Mouse (Mus musculus): ENCODE measurements around the gene St6galnac3. TPM values are rescaled to one million over a fixed set of nuclear protein-coding genes. Genes with fewer than 3 reads are reported as not detected.

Gene St6galnac3
- polyA plus RNA-seq, 1 experiment from 2014 or later, result 34.4 TPM

DNA sequence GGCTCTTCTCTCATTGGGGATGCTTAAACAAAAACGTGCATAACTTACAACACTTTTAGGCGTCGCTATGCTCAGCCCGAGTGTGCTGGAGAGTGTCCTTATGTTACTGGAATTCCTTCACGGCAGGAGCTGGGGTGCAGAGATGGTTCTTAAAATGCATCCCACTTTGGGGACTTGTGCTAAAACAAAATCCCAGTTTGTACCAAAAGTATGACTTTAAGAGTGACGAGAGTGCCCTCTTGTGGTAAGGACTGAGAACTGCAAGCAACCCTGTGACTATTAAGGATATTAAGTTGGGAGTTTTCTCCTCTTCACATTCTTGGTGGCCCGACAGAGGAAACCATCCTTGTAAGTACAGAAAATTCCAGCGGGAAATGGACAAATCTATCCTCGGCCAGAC, 69.9 kb downstream of the St6galnac3 start:
- DNase-seq (ENCODE audit: low spot score), result peak; percentile 90
- no peak overlapping the region for H3K9ac ChIP-seq (ENCODE audit: low read depth, low read length)
- no peak overlapping the region for H3K27ac ChIP-seq
- no peaks in the 10 kb centered on the region for H3K36me3 ChIP-seq (ENCODE audit: insufficient read depth, low read length)
- 24% methylated on average over 9 of the region's 9 CpGs for WGBS
- no peak overlapping the region for H3K4me3 ChIP-seq (replicated peaks; ENCODE audit: low read depth, low read length)
- peak; percentile 95 for TF ChIP-seq CTCF (IDR thresholded peaks at IDR 0.05; ENCODE audit: low read depth)
- no peak for ATAC-seq (replicated peaks; ENCODE audit: low FRiP score, low read depth)
- H3K27me3 ChIP-seq (ENCODE audit: insufficient read depth, low read length), result no peaks in the 10 kb centered on the region
- H3K9me3 ChIP-seq (replicated peaks; ENCODE audit: low read length), result no peaks in the 10 kb centered on the region
- H3K4me2 ChIP-seq (ENCODE audit: low read length), result no peak overlapping the region
- 0 out of 2 replicates have a peak, but pooled peaks cover 3% of the 10 kb centered on the region for H3K4me1 ChIP-seq (replicated peaks; ENCODE audit: insufficient read depth, low read length)

DNA sequence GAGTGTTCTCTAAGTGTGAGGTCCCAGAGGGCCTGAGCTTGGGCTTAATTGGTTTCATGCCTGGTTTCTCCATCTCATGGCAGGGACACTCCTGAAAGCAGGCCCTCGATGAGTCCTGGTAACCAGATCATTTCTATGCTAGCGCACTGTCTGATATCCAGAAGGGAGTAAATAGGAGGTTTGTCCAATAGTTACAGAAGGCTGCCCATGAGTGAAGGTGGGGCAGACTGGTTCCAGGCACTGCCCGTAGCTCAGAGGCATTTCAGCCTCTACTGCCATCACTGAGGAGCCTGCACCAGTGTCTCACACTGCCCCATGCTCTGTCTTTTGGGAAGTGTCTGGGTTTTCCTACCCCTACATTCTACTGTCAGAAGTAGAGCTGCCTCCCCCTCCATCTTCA, 72.1 kb downstream of the St6galnac3 start:
- WGBS, result 47% methylated on average over 3 of the region's 3 CpGs
- peak; percentile 50 for ATAC-seq (replicated peaks; ENCODE audit: low FRiP score, low read depth)
- no peaks in the 10 kb centered on the region for H3K36me3 ChIP-seq (ENCODE audit: insufficient read depth, low read length)

DNA sequence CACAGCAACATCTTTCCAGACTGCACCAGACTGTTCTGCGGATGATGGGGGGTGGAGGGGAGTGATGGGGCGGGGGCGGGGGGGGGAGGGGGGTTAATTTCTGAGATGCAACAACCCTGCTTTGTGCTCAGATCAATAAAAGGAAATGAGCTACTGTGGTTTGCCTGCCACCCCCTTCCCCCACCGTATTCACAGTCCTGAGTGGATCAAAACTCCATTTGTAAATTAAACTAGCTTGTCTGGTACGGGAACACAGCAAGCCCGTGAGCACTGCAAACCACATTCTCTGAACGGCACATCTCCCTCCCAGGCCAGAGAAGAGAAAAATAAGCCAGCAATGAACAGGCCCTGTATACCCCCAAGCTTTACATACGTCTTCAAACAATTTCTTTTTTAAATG, 76.3 kb downstream of the St6galnac3 start:
- WGBS, result 72% methylated on average over 8 of the region's 8 CpGs
- Histone ChIP-seq H3K4me3 (replicated peaks; ENCODE audit: low read depth, low read length) (no peak overlapping the region), H3K9me3 (replicated peaks; ENCODE audit: low read length) (no peaks in the 10 kb centered on the region), H3K27me3 (ENCODE audit: insufficient read depth, low read length) (no peaks in the 10 kb centered on the region), H3K9ac (ENCODE audit: low read depth, low read length) (no peak overlapping the region), H3K27ac (no peak overlapping the region), H3K4me2 (ENCODE audit: low read length) (no peak overlapping the region), H3K4me1 (replicated peaks; ENCODE audit: insufficient read depth, low read length) (peaks cover 3% of the 10 kb centered on the region; the same call in 1 of the 2 replicates), H3K36me3 (ENCODE audit: insufficient read depth, low read length) (no peaks in the 10 kb centered on the region)
- no peak for DNase-seq (ENCODE audit: low spot score)
- no peak for TF ChIP-seq CTCF (IDR thresholded peaks at IDR 0.05; ENCODE audit: low read depth)
- ATAC-seq (replicated peaks; ENCODE audit: low FRiP score, low read depth), result no peak

More for the DNA sequence above, 72.1 kb downstream of the St6galnac3 start:
- no peak overlapping the region for H3K9ac ChIP-seq (ENCODE audit: low read depth, low read length)
- H3K9me3 ChIP-seq (replicated peaks; ENCODE audit: low read length), result no peaks in the 10 kb centered on the region
- DNase-seq (ENCODE audit: low spot score), result peak; percentile 71
- no peak for TF ChIP-seq CTCF (IDR thresholded peaks at IDR 0.05; ENCODE audit: low read depth)
- H3K27ac ChIP-seq, result no peak overlapping the region
- H3K4me3 ChIP-seq (replicated peaks; ENCODE audit: low read depth, low read length), result no peak overlapping the region
- H3K4me2 ChIP-seq (ENCODE audit: low read length), result no peak overlapping the region
- H3K4me1 ChIP-seq (replicated peaks; ENCODE audit: insufficient read depth, low read length), result 0 out of 2 replicates have a peak, but pooled peaks cover 3% of the 10 kb centered on the region
- no peaks in the 10 kb centered on the region for H3K27me3 ChIP-seq (ENCODE audit: insufficient read depth, low read length)

DNA sequence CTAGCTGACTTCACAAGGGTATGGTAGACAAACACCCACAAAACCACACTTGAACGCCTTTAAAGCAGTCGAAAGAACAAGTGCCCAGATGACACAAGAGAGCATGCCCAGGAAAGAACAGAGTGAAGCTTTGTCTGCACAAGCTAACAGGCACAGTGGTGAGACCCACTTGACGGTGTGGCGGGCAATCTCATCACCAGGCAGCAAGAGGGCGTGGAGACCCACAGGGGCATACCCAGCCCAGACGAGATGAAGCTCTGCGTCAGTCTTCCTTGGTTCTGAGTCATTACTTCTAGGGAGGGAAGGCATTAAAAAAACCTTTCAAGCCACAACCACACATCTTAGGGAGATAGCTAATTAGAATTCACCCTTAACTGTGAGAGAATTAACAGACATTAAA, 79.2 kb downstream of the St6galnac3 start:
- H3K27ac ChIP-seq, result no peak overlapping the region
- DNase-seq (ENCODE audit: low spot score) (peak; percentile 62), ATAC-seq (replicated peaks; ENCODE audit: low FRiP score, low read depth) (peak; percentile 65; the same call in 1 of the 2 replicates)
- WGBS, result 49% methylated on average over 7 of the region's 7 CpGs
- H3K36me3 ChIP-seq (ENCODE audit: insufficient read depth, low read length), result no peaks in the 10 kb centered on the region
- TF ChIP-seq CTCF (IDR thresholded peaks at IDR 0.05; ENCODE audit: low read depth), result no peak
- no peak overlapping the region for H3K4me3 ChIP-seq (replicated peaks; ENCODE audit: low read depth, low read length)
- no peak overlapping the region for H3K9ac ChIP-seq (ENCODE audit: low read depth, low read length)
- H3K27me3 ChIP-seq (ENCODE audit: insufficient read depth, low read length), result no peaks in the 10 kb centered on the region
- H3K4me2 ChIP-seq (ENCODE audit: low read length), result no peak overlapping the region
- H3K9me3 ChIP-seq (replicated peaks; ENCODE audit: low read length), result no peaks in the 10 kb centered on the region
- H3K4me1 ChIP-seq (replicated peaks; ENCODE audit: insufficient read depth, low read length), result peaks cover 6% of the 10 kb centered on the region; the same call in 1 of the 2 replicates

DNA sequence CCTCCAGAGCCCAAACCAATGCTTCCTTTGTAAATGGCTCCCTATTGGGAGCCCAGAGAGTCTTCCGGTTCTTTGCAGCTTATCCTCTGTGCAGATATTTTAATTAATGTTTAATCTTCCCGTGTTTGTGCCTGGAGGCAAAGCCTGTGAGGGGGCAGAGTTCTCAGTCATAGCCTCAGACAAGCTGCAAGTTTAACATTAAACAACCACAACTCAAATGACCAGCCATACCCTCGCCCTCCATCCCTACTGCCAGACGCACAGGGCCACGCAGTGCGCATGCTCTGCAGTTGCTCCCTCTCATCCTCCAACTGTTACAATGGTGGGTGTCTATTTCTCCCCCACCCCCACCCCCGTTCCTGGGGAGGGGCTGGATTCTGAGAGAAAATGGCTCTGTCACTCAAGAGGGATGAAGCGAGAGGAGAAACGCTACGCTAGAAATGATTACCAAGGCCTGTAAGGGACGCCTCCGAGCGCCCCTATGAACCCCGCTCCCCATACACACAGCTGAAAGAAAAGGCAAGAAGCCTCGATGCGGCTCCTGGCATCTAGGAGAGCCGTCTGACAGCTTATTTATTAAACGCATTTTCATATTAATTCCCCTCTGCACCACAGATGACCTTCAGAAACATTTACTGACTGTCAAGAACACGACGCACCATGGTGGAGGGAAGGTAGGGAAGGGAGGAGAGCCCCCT, 81.0 kb downstream of the St6galnac3 start:
- Histone ChIP-seq H3K9me3 (replicated peaks; ENCODE audit: low read length) (no peaks in the 10 kb centered on the region), H3K27me3 (ENCODE audit: insufficient read depth, low read length) (no peaks in the 10 kb centered on the region), H3K27ac (peak overlapping the region; percentile 70; the same call in 1 of the 2 replicates), H3K9ac (ENCODE audit: low read depth, low read length) (no peak overlapping the region), H3K36me3 (ENCODE audit: insufficient read depth, low read length) (no peaks in the 10 kb centered on the region), H3K4me1 (replicated peaks; ENCODE audit: insufficient read depth, low read length) (peaks cover 6% of the 10 kb centered on the region; the same call in 1 of the 2 replicates), H3K4me3 (replicated peaks; ENCODE audit: low read depth, low read length) (no peak overlapping the region), H3K4me2 (ENCODE audit: low read length) (0 out of 2 replicates have a peak overlapping the region, but pooled peaks have one; percentile 8)
- 66% methylated on average over 20 of the region's 20 CpGs for WGBS
- DNase-seq (ENCODE audit: low spot score) (no peak), ATAC-seq (replicated peaks; ENCODE audit: low FRiP score, low read depth) (peak; percentile 83)
- TF ChIP-seq CTCF (IDR thresholded peaks at IDR 0.05; ENCODE audit: low read depth), result no peak

DNA sequence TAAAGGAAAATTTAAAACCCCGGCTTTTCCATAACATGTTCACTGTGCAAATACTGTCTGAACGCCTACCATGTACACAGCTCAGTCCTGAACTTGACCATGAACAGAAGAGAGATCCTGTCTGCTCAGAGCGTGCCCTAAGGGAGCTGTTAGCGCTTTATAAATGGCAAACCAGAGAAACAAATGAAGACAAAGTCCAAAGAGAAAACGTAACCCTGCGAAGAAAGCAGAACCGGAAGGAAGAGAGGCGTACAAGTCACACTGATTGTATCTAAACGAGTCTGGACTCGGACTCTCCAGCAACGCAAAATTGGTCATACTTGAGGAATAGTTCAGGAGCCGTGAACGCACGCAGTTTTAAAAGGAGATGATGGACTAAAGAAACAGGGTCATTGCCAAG, 82.1 kb downstream of the St6galnac3 start:
- DNase-seq (ENCODE audit: low spot score), result no peak
- Histone ChIP-seq H3K9ac (ENCODE audit: low read depth, low read length) (no peak overlapping the region), H3K4me1 (replicated peaks; ENCODE audit: insufficient read depth, low read length) (peaks cover 6% of the 10 kb centered on the region; the same call in 1 of the 2 replicates), H3K36me3 (ENCODE audit: insufficient read depth, low read length) (no peaks in the 10 kb centered on the region), H3K4me2 (ENCODE audit: low read length) (no peak overlapping the region), H3K4me3 (replicated peaks; ENCODE audit: low read depth, low read length) (no peak overlapping the region), H3K27me3 (ENCODE audit: insufficient read depth, low read length) (no peaks in the 10 kb centered on the region), H3K9me3 (replicated peaks; ENCODE audit: low read length) (no peaks in the 10 kb centered on the region), H3K27ac (peak overlapping the region; percentile 70)
- no peak for ATAC-seq (replicated peaks; ENCODE audit: low FRiP score, low read depth)
- no peak for TF ChIP-seq CTCF (IDR thresholded peaks at IDR 0.05; ENCODE audit: low read depth)
- WGBS, result 84% methylated on average over 14 of the region's 14 CpGs

Measured in kidney, postnatal 0 days (tissue).